Mouse (Mus musculus) kidney, postnatal 4 days (tissue): ENCODE data around the gene Serpina9.

Experiments used
- DNase-seq, 2 experiments: peaks; one replicate each; pipeline ENCODE4 v3.0.0; 2021; ENCODE audit warnings: mixed read lengths in 2 of 2

Gene Serpina9

GRCm38 (mm10) chr12:104013620-104014019 is at the start of gene Serpina9:
TSS of gene Serpina9 (minus strand) at chr12:104013755.
- no peak for DNase-seq

DNA sequence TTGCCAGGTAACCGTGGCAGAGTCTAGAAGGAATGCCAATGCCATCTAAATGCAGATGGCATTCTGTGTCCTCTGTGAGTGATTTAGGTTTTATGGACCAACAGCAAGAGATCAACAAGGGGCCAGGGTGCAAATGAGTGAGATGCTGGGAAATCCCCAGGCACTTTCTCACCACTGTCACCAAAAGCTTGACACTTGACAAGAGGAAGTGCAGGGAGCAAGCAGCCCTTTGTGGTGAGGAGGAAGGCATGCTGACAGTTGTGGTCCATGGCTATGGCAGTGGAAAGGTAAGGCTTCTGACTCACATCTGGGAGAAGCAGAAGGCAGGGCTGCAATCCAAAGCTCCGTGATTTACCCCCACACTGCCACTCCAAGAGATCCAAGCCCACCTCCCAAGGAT is 48.3 kb upstream of the Serpina9 start:
- no peak for DNase-seq

GRCm38 (mm10) chr12:104060126-104060525 is 46.6 kb upstream of the Serpina9 start:
- DNase-seq: no peak

- no peak for DNase-seq
Observed at GRCm38 (mm10) chr12:104057531-104057930, 44.0 kb upstream of the Serpina9 start.

- DNase-seq: peak in 1 of 2 experiments; percentile 9
Observed at GRCm38 (mm10) chr12:104057050-104057449, 43.5 kb upstream of the Serpina9 start.

DNA sequence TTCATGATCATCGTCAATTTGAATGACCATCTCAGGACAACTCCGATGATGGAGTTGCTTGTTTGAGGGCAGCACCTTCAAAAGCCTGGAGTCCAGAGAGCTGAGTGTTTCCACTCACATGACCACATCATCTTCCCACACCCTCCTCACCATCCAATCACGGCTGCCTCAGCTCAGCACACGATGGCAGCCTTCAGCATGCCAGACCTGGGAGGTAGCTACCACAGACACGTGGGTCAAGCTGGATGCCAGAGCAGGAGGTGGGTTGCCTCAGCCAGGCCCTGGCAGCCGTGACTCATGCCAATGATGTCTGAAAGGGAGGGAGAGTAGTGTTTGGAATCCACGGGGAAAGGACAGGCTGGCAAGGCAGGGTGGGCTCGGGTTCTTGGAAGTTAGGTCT is 42.2 kb upstream of the Serpina9 start:
- no peak for DNase-seq

- DNase-seq: no peak
Observed at GRCm38 (mm10) chr12:104053995-104054394, 40.4 kb upstream of the Serpina9 start.

DNA sequence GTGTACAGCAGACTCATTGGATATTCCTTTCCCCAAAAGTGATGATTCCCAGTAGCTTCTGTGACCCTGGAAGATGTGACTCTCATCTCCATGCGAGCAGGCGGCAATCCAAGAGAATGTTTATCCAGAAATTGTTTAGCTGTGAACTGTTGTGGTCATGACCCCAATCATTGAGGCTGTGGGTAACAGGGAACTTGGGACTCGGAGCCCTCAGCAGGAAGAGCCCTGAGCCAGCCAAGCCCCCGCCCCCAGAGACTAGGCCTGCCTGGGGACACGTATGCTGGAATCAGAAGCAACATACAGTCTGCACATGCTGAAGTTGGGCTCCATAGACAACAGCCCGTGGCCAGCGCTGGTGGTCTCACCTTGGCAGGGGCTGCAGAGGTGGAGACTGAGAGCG is 32.2 kb upstream of the Serpina9 start:
- no peak for DNase-seq

DNA sequence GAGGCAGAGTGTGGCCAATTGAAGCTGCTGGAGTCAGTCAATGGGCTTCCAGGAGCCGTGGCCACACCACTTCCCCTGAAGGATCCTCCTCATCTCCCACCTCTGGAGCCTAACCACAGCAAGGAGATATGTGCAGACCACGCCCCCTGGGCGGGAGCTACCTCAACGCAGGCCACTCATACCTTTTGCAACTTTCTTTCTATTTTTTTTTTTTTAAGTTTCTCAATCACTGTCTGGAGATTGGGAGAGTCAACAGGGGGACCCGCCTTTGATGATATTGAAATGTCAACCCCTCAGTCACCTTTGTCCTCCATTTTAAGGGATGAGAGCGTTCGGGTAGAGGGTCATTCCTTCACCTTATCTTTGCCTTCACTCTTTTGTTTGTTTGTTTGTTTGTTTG is 30.8 kb upstream of the Serpina9 start, which contains the start of gene Serpina12:
Gene Serpina12, minus strand, starts transcription at position 101 of the 400 bp plus-strand sequence.
- DNase-seq: no peak

DNA sequence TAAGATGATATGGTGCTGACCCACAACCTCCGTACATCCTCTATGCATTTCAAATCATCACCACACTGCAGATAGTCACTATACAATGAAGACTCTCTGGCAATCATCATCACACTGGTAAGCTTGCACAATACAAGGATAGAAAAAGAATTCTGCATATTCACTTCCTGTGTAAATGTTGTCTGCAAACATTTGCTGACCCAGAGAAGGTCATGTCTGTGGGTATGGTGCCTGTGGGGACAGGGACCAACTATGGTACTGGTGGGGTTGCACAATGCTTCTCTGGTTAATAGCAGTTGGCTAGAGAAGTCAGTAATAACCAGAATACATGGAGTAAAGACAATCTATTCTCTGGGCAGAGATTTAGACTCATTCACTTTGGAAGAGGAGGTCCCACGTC is 29.2 kb upstream of the Serpina9 start:
- no peak for DNase-seq

DNA sequence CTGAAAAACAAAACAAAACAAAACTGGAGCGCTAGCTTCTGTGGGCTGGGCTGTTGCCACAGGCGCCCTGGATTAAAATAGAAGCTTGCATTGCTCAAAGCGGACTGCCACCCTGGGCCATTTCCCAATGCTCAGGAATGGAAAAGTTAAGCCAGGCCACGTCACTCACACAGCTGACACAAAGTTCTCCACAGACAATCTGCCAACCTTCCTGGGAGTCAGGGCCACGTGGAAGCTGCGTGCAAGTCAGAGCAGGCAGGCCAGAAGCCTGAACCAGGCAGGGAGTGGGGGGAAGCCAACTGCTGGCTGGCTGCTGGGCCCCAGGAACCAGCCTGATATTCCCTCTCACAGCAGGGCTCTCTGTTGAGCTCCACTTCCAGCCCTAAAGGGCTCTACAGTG is 27.8 kb upstream of the Serpina9 start:
- no peak for DNase-seq

DNA sequence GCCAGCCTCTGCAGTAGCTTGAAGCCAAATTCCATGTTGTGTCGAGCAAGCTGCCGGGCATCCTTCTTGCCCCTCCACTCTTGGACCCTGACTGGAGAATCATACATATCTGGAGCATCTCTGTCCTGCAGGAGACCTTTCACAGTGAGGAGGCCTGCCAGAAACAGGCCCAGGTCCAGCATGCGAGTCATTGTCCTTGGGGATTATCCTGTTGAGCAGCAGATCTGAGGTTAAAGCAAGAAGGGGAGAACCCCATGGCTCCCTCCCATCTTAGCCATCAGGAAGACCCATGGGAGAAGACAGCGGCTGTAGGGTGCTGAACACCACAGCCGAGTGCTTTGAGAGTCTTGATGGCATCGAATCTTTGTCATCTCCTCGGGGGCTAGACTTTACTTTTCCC is 24.6 kb upstream of the Serpina9 start:
- DNase-seq: no peak

GRCm38 (mm10) chr12:104033752-104034151 is 20.2 kb upstream of the Serpina9 start:
- no peak for DNase-seq

DNA sequence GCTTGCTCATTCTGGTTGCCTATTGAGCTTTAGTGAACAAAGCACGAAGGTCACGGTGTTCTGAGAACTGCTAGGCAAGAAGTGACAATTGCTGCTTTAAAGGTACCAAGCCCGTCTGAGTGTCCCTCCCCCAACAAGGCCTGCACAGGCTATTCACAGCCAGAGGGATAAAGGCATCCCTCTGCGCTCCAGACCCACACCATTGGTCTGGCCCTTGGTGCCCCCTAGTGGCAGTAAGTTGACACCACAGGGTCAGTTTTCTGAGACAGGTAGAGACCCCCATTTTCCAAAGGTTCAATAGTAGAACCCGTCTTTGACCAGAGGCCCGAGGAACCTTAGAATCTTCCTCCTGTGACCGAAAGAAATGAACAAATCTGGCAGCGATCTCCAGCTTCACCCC is 16.4 kb upstream of the Serpina9 start:
- peak; percentile 46 to 55 for DNase-seq

DNA sequence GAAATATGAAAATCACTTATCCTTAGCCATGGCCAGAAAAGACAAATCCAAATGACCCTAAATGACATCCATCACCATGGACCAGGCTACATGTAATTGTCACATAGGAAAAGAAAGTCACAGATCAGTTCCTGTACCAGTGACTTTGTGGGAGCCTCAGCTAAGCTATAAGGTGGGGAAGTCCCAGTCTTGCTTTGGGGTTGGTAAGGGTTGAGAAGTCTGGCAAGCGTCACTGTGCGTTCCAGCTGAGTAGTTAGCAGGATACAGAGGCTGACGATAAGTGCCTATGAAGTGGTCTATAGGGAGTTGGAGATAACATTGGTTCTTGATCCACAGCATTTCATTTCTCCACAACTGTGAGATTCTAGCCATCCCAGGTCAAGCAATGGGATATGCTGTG is 1.7 kb upstream of the Serpina9 start:
- no peak for DNase-seq

- DNase-seq: no peak
Observed at GRCm38 (mm10) chr12:104004689-104005088, 8.9 kb downstream of the Serpina9 start.

DNA sequence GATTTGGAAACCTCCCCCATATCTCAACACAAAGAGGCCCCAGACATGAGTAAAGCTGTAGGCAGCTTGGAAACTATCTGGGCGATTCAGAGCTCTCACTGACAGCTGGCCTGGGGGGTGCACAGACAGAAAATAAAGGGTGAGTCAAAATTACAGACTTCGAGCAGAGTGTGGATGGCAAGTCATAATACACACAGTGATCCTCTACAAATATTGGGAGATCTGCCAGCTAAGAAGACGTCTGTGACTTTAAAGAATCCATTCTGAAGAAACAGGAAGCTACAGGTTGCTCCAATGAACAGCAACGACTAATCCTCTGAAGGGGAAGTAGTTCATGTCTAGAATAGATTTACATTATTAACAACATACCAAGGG is 10.3 kb downstream of the Serpina9 start:
- DNase-seq: no peak

- DNase-seq: peak; percentile 16 to 22
Observed at GRCm38 (mm10) chr12:104002569-104003237, 10.9 kb downstream of the Serpina9 start.

GRCm38 (mm10) chr12:104000594-104000993 is 13.0 kb downstream of the Serpina9 start:
- no peak for DNase-seq

DNA sequence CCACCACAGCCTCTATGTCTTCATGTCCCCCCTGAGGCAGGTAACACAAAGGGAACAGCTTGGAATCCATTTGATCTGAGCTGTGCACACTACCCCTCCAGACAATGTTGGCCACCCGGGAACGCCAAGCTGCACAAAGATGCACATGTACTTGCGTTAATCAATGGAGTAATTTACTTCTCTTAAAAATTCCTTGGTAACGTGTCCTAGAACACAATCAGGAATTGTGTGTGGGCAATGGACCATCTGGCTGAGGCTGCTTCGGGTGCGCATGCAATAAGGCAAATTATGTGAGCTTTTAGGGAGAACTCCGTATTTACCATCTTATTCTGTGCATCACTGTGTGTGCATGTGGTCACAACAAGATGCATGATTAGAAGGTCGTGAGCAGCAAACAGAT is 13.9 kb downstream of the Serpina9 start:
- DNase-seq: no peak

- DNase-seq: no peak
Observed at GRCm38 (mm10) chr12:103996513-103996912, 17.0 kb downstream of the Serpina9 start.

GRCm38 (mm10) chr12:103995292-103996072 is 18.1 kb downstream of the Serpina9 start:
- peak; percentile 81 to 82 for DNase-seq

DNA sequence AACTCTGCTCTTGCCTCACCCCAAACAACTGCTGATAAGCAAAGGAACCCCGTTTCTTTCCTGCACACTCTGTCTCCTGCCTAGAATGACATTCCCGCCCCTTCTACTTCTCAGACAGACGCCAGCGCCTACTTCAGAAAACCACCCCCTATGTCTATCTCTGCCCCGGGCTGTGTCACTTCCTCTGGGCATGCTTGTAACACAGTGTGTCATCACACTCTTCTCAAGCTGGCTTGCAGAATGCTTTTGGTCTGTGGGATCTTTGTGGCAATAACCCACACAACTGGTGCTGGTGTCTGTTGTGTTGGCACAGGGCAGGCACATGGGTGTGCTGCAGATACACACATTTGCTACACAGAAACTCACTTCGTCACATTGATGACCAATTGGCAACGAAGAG is 20.6 kb downstream of the Serpina9 start:
- DNase-seq: no peak

DNA sequence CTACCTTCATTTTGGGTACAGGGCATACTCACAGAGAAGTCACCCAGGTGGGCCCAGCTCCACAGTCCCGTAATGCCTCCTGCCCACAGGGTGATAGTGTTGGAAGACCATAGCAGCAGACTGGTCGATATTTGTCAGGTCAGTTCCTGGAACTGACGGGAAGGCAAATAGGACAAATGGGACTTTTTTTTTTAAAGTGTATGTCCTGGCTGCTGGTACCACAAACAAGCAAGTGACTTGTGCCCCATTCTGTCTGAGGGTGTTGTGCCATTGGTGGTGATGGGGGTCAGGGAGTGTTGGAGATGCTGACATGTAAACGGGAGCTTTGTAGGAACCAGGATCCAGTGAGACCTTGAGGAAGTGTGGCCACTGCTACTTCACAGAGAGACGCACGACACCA is 23.7 kb downstream of the Serpina9 start, which contains the start of gene Serpina11:
Gene Serpina11, minus strand, starts transcription at position 101 of the 400 bp plus-strand sequence.
- DNase-seq: no peak

- no peak for DNase-seq
Observed at GRCm38 (mm10) chr12:103989514-103989767, 24.1 kb downstream of the Serpina9 start.
